Mouse (Mus musculus) urinary bladder, postnatal 4 days (tissue): Measurements from ENCODE around the gene H2-Ab1.
"Not testable (repeated sequence)": the region's sequence is repeated elsewhere in the genome, so short reads cannot be mapped to it uniquely, and the experiment has no call there.

Source experiments
- DNase-seq, 2 experiments: peaks; one replicate each; pipeline ENCODE4 v3.0.0; 2021 to 2022; ENCODE audit warnings: low spot score in 2 of 2

The H2-Ab1 gene

DNA sequence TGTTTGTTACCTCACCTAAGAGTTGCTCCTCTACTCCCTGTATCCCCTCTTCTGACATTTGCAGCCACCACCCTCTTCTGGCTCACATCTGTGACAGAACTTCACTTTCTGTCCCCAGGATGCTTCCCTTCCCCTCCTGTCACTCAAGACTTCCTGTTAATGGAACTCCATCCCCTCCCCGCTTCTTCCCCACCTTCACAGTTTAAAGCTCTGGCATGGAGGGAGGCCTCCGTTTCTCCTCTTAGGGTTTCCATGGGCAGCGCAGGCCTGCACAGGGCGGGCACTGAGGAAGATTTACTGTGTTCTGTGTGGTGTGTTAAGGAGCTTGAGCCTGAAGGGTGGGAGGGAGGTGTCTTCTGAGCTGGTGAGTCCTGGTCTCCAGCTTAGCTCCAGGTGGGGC lies 50.7 kb downstream of the H2-Ab1 start:
- peak in 1 of 2 experiments; percentile 47 for DNase-seq

- peak in 1 of 2 experiments; percentile 49 for DNase-seq
Measured at GRCm38 (mm10) chr17:34309225-34309624, 51.7 kb downstream of the H2-Ab1 start.

GRCm38 (mm10) chr17:34309683-34310385 lies 52.3 kb downstream of the H2-Ab1 start:
- peak; percentile 63 to 66 for DNase-seq

GRCm38 (mm10) chr17:34310526-34310925 lies 53.0 kb downstream of the H2-Ab1 start:
- not testable (repeated sequence) for DNase-seq

DNA sequence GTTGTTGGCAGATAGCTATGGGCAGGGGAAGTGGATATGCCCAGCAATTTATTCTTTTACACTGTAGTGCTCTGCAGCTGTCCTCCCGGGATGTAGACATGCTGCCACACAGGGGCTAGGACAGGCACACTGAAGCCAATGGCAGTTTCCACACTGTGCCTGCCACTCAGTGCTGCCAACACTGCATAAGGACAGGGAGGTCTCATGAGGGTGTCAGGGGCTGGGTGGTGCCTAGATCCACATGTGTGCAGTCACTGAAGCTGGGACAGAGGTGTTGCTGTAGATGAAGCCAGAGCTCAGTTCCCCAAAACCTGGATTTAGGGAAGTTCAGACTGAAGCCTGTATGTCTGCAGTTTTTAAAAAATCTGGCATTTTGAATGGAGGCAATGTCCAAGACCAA lies 54.7 kb downstream of the H2-Ab1 start:
- DNase-seq, result peak in 1 of 2 experiments; percentile 36

DNA sequence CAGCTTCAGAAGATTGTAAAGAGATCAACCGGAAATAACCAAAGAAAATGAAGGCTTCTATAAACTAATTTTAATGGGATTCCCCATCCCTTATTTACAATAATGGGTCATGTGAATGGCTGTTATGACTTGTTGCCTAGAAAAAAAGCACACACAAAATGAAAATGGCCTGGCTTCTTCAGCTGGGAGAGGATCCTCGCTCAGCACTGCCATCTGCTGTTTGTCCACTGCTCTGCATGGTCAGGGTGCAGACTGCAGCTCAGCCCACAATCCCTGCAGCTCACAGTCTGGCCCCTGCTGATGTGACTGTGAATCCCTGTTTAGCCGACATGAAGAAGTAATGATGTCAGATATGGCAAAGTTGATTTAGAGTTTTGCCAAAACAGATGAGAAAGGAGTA lies 55.9 kb downstream of the H2-Ab1 start:
- DNase-seq, result peak; percentile 65 to 84

DNA sequence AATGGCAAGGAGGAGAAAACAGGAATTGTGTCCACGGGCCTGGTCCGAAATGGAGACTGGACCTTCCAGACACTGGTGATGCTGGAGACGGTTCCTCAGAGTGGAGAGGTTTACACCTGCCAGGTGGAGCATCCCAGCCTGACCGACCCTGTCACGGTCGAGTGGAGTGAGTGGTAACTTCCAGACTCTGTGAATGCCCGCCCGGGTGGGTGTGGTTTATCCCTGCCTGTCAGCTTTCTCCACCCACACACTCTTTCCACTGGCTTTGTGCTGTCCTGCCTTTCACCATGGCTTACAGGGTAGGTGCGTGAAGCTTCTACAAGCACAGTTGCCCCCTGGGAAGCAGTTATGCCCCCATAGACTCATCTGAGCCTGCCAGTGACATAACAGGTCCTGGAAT lies 56.8 kb downstream of the H2-Ab1 start:
- DNase-seq, result peak in 1 of 2 experiments; percentile 54

DNA sequence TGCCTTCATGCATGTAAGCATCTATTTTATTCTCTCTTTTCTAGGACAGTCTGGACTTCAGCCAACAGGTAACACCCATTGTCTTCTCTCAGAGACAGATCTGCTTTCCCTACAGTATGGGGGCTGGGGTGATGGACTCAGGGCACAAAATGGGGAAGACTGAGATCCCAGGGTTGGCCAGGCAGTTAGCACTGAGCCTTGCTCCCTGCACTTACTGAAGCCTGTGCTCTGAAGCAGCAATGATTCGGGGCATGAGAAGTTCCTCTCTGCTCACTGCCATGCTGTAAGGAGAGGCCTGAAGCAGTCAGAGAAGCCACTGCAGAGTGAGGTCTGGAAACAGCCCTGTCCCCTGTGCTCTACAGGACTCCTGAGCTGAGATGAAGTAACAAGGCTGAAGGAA lies 58.0 kb downstream of the H2-Ab1 start:
- peak in 1 of 2 experiments; percentile 50 for DNase-seq

DNA sequence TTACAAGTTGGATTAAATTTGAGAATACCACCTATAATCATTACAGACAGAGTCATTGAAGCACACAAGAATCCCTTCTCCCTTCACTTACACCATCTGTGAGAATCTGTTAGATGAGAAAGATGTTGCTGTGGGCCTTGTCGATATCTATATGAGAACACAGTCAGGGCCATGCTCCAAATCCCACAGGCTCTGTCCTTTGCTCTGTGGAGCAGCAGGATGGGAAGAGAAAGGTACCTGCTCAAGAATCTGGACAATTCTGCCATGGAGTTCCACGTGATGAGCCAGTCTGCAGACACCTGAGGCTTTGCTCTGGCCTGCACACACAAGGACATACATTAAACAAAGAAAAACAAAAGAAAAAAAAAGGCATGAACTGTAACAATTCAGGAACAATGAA lies 59.2 kb downstream of the H2-Ab1 start:
- no peak for DNase-seq

DNA sequence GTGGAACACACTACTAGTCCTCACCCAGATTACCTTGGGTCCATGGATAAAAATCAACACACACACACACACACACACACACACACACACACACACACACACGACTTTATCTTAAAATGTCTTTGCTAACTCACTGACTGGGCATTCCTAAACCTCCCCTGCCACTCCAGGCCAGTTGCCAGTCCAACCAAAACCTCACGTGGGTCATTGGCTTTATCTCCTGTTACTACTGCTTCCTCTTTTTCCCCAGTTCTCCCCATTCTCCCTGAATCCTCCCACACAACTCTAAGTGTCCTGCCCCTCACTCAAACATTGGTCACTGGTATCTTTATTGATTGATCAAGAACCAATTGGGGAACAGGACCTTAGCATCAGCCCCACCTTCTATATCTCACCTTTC lies 59.8 kb downstream of the H2-Ab1 start:
- DNase-seq, result peak in 1 of 2 experiments; percentile 34
